Mouse (Mus musculus) urinary bladder, adult 2 months (tissue): ENCODE data around the gene Rit1. TPM values are rescaled to one million over a fixed set of nuclear protein-coding genes. Genes with fewer than 3 reads are reported as not detected.
"Not testable (repeated sequence)": the region's sequence is repeated elsewhere in the genome, so short reads cannot be mapped to it uniquely, and the experiment has no call there.

Source experiments
- DNase-seq: peaks from one replicate; pipeline ENCODE4 v3.0.0; 2022; ENCODE audit warnings: low spot score
- polyA plus RNA-seq: library from polyadenylated mRNA; depleted of rRNA; stranded (reverse); fragments of >200 nt; gene quantifications from 2 replicates; pipeline ENCODE4 v1.2.3, GENCODE M21; 2012; rRNA removed

Rit1 gene
- polyA plus RNA-seq, 1 experiment: 89.3 TPM

- DNase-seq: no peak
Measured at GRCm38 (mm10) chr3:88738641-88739040, 22.0 kb downstream of the Rit1 start.

GRCm38 (mm10) chr3:88740147-88740546 is 23.5 kb downstream of the Rit1 start:
- DNase-seq: no peak

GRCm38 (mm10) chr3:88745534-88745933 is 28.9 kb downstream of the Rit1 start:
- DNase-seq: no peak

- DNase-seq: no peak
Measured at GRCm38 (mm10) chr3:88746139-88746870, 29.7 kb downstream of the Rit1 start.

- no peak for DNase-seq
Measured at GRCm38 (mm10) chr3:88746871-88747231, 30.2 kb downstream of the Rit1 start.

GRCm38 (mm10) chr3:88754283-88754682 is 37.6 kb downstream of the Rit1 start:
- DNase-seq: no peak

GRCm38 (mm10) chr3:88755541-88755940 is 38.9 kb downstream of the Rit1 start:
- no peak for DNase-seq

- DNase-seq: no peak
Measured at GRCm38 (mm10) chr3:88756276-88756675, 39.6 kb downstream of the Rit1 start.

GRCm38 (mm10) chr3:88758045-88758500 is 41.4 kb downstream of the Rit1 start:
- DNase-seq: no peak

GRCm38 (mm10) chr3:88761619-88762018 is 45.0 kb downstream of the Rit1 start:
- DNase-seq: no peak

GRCm38 (mm10) chr3:88762401-88762831 is 45.8 kb downstream of the Rit1 start:
- no peak for DNase-seq

- not testable (repeated sequence) for DNase-seq
Measured at GRCm38 (mm10) chr3:88771189-88771940, 54.7 kb downstream of the Rit1 start.

- DNase-seq: not testable (repeated sequence)
Measured at GRCm38 (mm10) chr3:88771941-88772280, 55.3 kb downstream of the Rit1 start.

- peak; percentile 43 for DNase-seq
Measured at GRCm38 (mm10) chr3:88772399-88772798, 55.8 kb downstream of the Rit1 start.

- DNase-seq: not testable (repeated sequence)
Measured at GRCm38 (mm10) chr3:88773163-88773562, 56.5 kb downstream of the Rit1 start.

GRCm38 (mm10) chr3:88774939-88775841 is 58.6 kb downstream of the Rit1 start, which contains the start of gene Syt11:
Gene Syt11 (minus strand): TSS chr3:88775164.
- DNase-seq: peak; percentile 34

Other genes with a start within 250 kb of the Rit1 start
- gene Lmna, start 206.9 kb upstream of the Rit1 start, polyA plus RNA-seq: 171 and 182 TPM in 2 replicates
- gene Mex3a, start 184.4 kb upstream of the Rit1 start, polyA plus RNA-seq: 1.7 and 1.8 TPM in 2 replicates
- 135 and 174 TPM in 2 replicates for gene Rab25, start 168.5 kb upstream of the Rit1 start, polyA plus RNA-seq
- gene Lamtor2, start 163.8 kb upstream of the Rit1 start, polyA plus RNA-seq: 124 and 134 TPM in 2 replicates
- 36.9 and 38.6 TPM in 2 replicates for gene Ubqln4, start 163.1 kb upstream of the Rit1 start, polyA plus RNA-seq
- gene Ssr2, start 141.0 kb upstream of the Rit1 start, polyA plus RNA-seq: 128 and 150 TPM in 2 replicates
- gene Arhgef2, start 110.9 kb upstream of the Rit1 start, polyA plus RNA-seq: 47.7 and 57.3 TPM in 2 replicates
- gene Rxfp4, start 63.7 kb upstream of the Rit1 start, polyA plus RNA-seq: not detected in 2 replicates
- 76.3 and 121 TPM in 2 replicates for gene Khdc4, start 31.0 kb upstream of the Rit1 start, polyA plus RNA-seq
- 9.7 and 11.3 TPM in 2 replicates for gene Syt11, start 58.3 kb downstream of the Rit1 start, polyA plus RNA-seq
- 15.2 and 19.1 TPM in 2 replicates for gene Gon4l, start 118.4 kb downstream of the Rit1 start, polyA plus RNA-seq
- 28.3 and 32.8 TPM in 2 replicates for gene Msto1, start 197.2 kb downstream of the Rit1 start, polyA plus RNA-seq
- 20.0 and 23.8 TPM in 2 replicates for gene Ash1l, start 233.8 kb downstream of the Rit1 start, polyA plus RNA-seq
- gene Dap3, start 234.3 kb downstream of the Rit1 start, polyA plus RNA-seq: 111 and 117 TPM in 2 replicates